Mouse (Mus musculus): ENCODE results near the gene Pde4c.

Pde4c gene

DNA sequence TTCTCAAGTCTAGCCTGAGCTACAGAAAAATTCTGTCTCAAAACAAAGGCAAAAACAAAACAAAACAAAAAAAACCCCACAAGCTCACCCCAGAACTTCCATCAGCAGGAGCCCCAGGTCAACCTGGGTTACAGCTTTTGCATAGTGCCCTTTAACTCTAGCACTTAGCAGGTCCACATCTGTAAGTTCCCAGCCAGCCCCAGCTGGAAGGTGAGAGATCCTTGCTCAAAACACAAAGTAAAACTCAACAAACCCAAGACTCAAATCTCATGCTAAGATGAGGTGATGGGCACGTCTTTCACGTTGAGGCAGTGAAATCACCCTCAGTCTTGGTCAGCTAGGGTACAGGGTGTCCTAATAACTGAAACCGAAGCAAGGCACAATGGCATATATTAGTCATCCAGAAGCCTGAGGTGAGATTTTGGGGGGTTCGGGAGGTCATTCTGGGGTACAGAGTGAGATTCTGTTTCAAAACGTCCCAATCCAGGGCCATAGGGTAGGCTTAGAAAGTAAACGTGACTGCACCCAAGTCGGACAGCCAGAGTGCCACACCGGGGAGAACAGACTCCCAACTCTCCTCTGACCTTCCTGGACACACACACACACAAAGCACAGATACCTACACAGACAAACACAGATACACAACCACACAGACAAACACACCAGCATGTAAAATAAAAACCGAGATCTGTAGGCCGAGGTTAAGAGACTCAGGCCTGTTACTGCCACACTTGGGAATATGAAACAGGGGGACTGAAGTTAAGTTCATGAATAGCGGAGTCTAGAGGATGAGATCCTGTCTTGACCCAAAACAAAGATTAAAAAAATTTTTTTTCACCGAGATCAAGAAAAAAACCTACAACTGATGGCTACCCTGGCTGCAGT lies 25.9 kb upstream of the Pde4c start:
- DNase-seq (ENCODE audit: low spot score in 2 of 2) = no peak

DNA sequence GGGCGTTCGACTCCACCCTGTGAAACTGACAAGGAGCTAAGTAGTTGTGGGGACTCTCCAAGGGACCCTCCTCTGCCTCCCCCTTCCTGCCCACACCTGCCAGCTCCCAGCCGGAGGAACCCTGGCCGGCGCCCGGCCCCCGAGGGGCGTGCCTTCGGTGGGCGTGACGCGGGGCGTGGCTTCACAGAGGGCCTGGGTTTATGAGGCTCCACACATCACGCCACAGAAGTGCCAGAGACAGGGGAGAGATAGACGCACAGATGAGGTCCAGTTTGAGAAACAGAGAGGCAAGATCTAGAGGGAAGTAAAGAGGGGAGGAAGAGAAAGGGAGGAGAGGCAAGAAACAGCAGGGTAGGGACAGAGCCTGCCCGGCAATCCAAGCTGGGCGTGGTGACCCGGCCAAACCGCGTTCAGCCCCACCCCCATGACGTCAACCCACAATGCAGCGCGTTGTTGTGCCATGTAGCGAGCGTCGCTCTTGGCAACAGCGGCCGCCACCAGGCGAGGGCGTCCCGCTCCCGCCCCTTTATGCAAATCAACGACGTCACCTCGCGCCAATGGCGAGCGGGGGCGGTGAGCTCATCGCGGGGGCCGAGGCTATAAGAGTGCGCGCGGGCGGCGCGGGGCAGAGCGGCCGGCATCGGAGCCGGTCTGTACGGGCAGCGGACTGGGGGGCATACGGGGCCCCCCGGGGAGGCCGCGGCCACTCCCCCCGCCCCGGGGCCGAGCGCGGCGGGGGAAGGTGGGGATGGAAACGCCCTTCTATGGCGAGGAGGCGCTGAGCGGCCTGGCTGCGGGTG lies 25.0 kb upstream of the Pde4c start, which contains the start of gene Jund:
Gene Jund, plus strand, starts transcription at position 640 of the 800 bp plus-strand sequence.
- peak; percentile 99 for DNase-seq (ENCODE audit: low spot score in 2 of 2)

DNA sequence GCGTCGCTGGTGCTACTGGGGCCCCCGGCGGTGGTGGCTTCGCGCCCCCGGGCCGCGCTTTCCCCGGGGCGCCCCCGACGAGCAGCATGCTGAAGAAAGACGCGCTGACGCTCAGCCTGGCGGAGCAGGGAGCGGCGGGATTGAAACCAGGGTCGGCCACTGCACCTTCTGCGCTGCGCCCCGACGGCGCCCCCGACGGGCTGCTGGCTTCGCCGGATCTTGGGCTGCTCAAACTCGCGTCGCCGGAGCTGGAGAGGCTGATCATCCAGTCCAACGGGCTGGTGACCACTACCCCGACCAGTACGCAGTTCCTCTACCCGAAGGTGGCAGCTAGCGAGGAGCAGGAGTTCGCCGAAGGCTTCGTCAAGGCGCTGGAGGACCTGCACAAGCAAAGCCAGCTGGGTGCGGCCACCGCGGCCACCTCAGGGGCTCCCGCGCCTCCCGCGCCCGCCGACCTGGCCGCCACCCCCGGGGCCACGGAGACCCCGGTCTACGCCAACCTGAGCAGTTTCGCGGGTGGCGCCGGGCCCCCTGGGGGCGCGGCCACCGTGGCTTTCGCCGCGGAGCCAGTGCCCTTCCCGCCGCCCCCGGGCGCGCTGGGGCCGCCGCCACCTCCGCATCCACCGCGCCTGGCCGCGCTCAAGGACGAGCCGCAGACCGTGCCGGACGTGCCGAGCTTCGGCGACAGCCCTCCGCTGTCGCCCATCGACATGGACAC lies 24.2 kb upstream of the Pde4c start:
- DNase-seq (ENCODE audit: low spot score in 2 of 2) = peak; percentile 66 to 72

DNA sequence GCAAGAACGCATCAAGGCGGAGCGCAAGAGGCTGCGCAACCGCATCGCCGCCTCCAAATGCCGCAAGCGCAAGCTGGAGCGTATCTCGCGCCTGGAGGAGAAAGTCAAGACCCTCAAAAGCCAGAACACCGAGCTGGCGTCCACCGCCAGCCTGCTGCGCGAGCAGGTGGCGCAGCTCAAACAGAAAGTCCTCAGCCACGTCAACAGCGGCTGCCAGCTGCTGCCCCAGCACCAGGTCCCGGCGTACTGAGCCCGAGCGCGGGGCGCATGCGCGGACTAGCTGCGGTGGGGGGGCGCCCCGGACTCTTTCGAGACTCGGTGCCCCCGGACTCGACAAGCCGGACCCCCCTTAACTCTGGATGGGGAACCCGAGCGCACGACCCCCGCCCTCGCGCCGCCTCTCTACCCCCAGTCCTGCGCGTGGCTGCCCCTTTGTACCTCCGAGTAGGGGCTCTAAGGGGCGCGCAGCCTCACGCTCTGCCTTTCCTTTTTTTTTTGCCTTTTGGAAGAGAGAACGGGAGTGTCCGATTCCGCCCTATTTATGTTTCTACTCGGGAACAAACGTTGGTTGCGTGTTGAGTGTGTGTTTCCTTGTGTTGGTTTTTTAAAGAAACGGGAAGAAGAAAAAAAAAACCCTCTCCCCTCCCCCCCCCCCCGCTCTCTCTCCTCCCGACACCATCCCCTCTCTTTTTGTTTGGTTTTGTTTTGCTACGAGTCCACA lies 23.5 kb upstream of the Pde4c start:
- peak; percentile 84 to 85 for DNase-seq (ENCODE audit: low spot score in 2 of 2)

DNA sequence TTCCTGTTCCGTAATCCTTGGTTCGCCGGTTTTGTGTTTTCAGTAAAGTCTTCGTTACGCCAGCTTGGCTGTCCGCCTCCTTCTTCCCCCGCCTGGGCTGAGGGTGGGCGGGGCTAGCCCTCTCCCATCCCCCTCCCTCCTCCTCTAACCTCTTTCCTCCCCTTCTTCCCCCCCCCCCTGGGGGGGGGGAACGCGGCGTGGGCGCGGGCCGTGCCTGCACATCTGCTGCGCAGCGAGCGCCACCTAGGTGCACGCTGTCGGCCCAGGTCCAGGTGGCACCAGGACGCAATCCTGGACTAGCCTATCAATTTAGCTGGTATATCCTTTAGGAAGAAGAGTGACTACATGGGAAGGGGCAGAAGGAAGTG lies 23.0 kb upstream of the Pde4c start:
- peak; percentile 87 to 89 for DNase-seq (ENCODE audit: low spot score in 2 of 2)

- no peak for DNase-seq (ENCODE audit: low spot score in 2 of 2)
Measured at GRCm38 (mm10) chr8:70701048-70701981, 22.2 kb upstream of the Pde4c start.

DNA sequence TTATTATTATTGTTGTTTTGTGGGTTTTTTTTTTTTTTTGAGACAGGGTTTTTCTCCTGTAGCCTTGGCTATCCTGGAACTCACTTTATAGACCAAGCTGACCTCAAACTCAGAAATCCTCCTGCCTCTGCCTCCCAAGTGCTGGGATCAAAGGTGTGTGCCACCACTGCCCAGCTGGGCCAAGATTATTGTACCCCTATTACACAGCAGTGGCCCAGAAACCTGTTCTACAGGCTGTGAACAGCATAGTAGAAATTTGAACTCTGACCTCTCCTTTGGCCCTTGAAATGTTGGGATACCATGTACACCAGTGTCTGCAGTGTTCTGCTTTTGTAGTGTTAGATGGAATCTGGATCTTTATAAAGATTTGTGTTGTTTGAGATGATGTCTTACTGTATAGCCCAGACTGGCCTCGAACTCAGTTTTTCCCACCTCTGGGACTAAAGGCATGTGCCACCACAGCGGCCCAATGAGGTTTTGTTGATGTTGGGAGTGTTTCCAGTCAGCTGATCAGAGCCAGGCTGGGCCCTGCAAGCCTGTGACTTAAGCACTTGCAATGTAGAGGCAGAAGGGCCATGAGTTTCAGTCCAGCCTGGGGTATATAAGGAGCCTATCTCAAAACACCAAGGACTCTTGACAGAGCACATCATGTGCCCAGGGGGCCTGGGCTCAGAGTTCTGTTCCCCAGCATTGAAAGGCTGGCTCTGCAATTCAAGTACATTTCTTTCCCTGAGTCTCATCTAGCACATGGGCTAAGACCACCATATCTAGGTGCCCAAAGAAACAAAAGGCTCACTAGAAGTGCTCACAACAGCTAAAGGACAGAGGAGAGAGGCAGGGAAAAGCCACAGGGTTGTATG lies 21.3 kb upstream of the Pde4c start:
- peak in 1 of 2 experiments; percentile 38 for DNase-seq (ENCODE audit: low spot score in 2 of 2)

GRCm38 (mm10) chr8:70702842-70703182 lies 20.7 kb upstream of the Pde4c start:
- DNase-seq (ENCODE audit: low spot score in 2 of 2) = peak; percentile 83 to 89

GRCm38 (mm10) chr8:70703287-70703686 lies 20.2 kb upstream of the Pde4c start, which contains the start of gene Iqcn:
Iqcn (plus strand) TSS chr8:70703457.
- no peak for DNase-seq (ENCODE audit: low spot score in 2 of 2)

GRCm38 (mm10) chr8:70708281-70708680 lies 15.2 kb upstream of the Pde4c start:
- DNase-seq (ENCODE audit: low spot score in 2 of 2) = no peak

DNA sequence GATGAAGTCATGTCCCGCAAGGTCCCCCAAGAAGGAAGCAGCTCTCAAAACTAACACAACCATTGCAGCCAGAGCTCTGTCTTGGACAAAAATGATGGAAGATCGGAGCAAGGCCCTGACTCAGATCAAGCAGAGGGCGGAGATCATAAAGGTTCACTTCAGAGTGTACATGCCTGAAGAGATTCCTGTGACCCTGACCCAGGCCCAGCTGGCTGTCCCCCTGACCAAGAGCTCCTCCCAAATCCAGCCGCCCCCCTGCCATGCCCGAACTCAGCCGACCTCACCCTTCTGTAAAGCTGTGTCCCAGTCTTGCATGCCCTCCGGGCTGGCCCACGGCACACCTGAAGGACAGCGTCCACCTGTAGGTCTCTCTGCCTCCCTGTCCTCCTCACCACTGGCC lies 13.7 kb upstream of the Pde4c start:
- DNase-seq (ENCODE audit: low spot score in 2 of 2) = no peak

GRCm38 (mm10) chr8:70710296-70710695 lies 13.2 kb upstream of the Pde4c start:
- peak; percentile 41 to 53 for DNase-seq (ENCODE audit: low spot score in 2 of 2)

DNA sequence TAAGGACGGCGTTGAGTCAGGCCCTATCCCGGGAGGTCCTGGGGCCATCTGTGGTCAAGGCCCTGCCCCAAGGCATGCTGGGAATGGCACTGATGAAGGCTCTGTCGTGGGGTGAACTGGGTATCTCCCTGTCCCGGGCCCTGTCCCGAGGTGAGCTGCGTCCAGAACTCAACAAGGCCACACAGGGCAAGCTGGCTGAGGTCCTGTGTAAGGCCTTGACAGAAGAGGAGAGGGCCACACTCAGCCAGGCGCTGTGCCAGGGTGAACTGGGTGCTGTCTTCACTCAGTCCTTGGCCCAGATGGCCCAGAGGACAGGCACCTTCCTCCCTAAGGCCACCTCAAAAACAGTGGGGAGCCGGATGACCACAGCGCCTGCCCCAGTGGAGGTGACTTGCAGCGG lies 12.5 kb upstream of the Pde4c start:
- no peak for DNase-seq (ENCODE audit: low spot score in 2 of 2)

DNA sequence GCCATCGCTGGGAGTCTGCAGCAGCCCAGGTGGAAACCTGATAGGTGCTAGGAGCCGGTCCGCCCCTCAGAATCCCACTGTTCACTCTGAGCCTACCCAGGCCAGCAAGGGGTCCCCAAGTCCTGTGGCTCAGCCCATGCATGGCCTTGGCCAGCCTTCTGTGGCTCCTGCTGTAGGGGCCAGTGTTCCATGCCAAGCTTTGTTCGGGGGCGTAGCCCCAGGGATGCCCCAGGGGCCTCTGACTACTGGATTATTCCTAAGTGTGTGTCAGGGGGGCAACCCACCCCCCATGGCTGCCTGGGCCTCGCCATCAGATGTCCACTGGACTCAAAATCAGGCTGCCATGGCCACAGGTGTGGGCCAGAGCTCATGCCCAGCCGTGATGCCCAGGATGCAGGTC lies 9.5 kb upstream of the Pde4c start:
- no peak for DNase-seq (ENCODE audit: low spot score in 2 of 2)

GRCm38 (mm10) chr8:70715086-70715485 lies 8.4 kb upstream of the Pde4c start:
- DNase-seq (ENCODE audit: low spot score in 2 of 2) = no peak

- DNase-seq (ENCODE audit: low spot score in 2 of 2) = no peak
Measured at GRCm38 (mm10) chr8:70716521-70717400, 6.8 kb upstream of the Pde4c start.

GRCm38 (mm10) chr8:70718297-70718696 lies 5.2 kb upstream of the Pde4c start, which contains the start of gene Gm3336:
Gm3336 (plus strand) TSS chr8:70718543.
- DNase-seq (ENCODE audit: low spot score in 2 of 2) = no peak

- DNase-seq (ENCODE audit: low spot score in 2 of 2) = no peak
Measured at GRCm38 (mm10) chr8:70719796-70720270, 3.7 kb upstream of the Pde4c start.
